Mouse (Mus musculus) myocyte (in vitro differentiated cells): ENCODE data around the gene Thbs3. TPM values are rescaled to one million over a fixed set of nuclear protein-coding genes. Genes with fewer than 3 reads are reported as not detected.

Experiments used
- H3K27me3 ChIP-seq: one replicate; pipeline ENCODE4 v1.6.1; 2011; ENCODE audit not compliant: control insufficient read depth, insufficient read depth, insufficient read length
- H3K36me3 ChIP-seq: one replicate; pipeline ENCODE4 v1.6.1; 2011; ENCODE audit not compliant: control insufficient read depth, insufficient read depth
- H3K4me2 ChIP-seq: one replicate; pipeline ENCODE4 v1.6.1; 2011; ENCODE audit warnings: low read depth, control low read depth
- H3K4me3 ChIP-seq: one replicate; pipeline ENCODE4 v1.5.1; 2011; ENCODE audit warnings: mild to moderate bottlenecking, control low read depth, moderate library complexity
- H3K79me2 ChIP-seq: one replicate; pipeline ENCODE4 v1.6.1; 2011; ENCODE audit not compliant: control insufficient read depth, insufficient read depth
- H3ac ChIP-seq: one replicate; pipeline ENCODE4 v1.6.1; 2011; ENCODE audit not compliant: control insufficient read depth, insufficient read length
- CEBPB ChIP-seq: IDR thresholded peaks from 2 replicates; pipeline ENCODE4 v1.6.1; 2011; ENCODE audit warnings: mild to moderate bottlenecking, moderate library complexity; ENCODE audit not compliant: poor library complexity, insufficient read depth, severe bottlenecking
- E2F4 ChIP-seq: IDR thresholded peaks from one replicate; pipeline ENCODE4 v1.6.1; 2011; ENCODE audit warnings: mild to moderate bottlenecking, control low read depth, moderate library complexity; ENCODE audit not compliant: insufficient read depth
- MAX ChIP-seq: IDR thresholded peaks from one replicate; pipeline ENCODE4 v1.6.1; 2011; ENCODE audit warnings: low read depth, mild to moderate bottlenecking, control low read depth
- MYOD1 ChIP-seq, 3 experiments: IDR thresholded peaks; one replicate each; pipeline ENCODE4 v1.6.1; 2011; ENCODE audit warnings: control low read depth in 2 of 3, low read depth in 2 of 3, mild to moderate bottlenecking in 2 of 3, moderate library complexity in 1 of 3; ENCODE audit not compliant: insufficient read length in 2 of 3, control insufficient read depth in 1 of 3
- MYOG ChIP-seq, 3 experiments: IDR thresholded peaks; one replicate each; pipeline ENCODE4 v1.6.1; 2011; ENCODE audit warnings: control low read depth in 2 of 3, low read depth in 2 of 3, mild to moderate bottlenecking in 2 of 3; ENCODE audit not compliant: insufficient read length in 2 of 3, control insufficient read depth in 1 of 3, insufficient read depth in 1 of 3
- POLR2A ChIP-seq: IDR thresholded peaks from one replicate; pipeline ENCODE4 v1.6.1; 2011; ENCODE audit warnings: low read depth, mild to moderate bottlenecking, control low read depth, moderate library complexity; ENCODE audit not compliant: insufficient read length
- POLR2AphosphoS2 ChIP-seq: IDR thresholded peaks from one replicate; pipeline ENCODE4 v1.6.1; 2011; ENCODE audit warnings: low read depth, control low read depth; ENCODE audit not compliant: insufficient read length
- REST ChIP-seq: IDR thresholded peaks from one replicate; pipeline ENCODE4 v1.6.1; 2011; ENCODE audit warnings: mild to moderate bottlenecking, control low read depth, moderate library complexity; ENCODE audit not compliant: insufficient read depth, insufficient read length
- SRF ChIP-seq: IDR thresholded peaks from one replicate; pipeline ENCODE4 v1.6.1; 2011; ENCODE audit warnings: low read depth; ENCODE audit not compliant: control insufficient read depth, insufficient read length
- TCF12 ChIP-seq: IDR thresholded peaks from one replicate; pipeline ENCODE4 v1.6.1; 2011; ENCODE audit warnings: mild to moderate bottlenecking, control low read depth; ENCODE audit not compliant: poor library complexity, insufficient read depth, severe bottlenecking
- TCF3 ChIP-seq: IDR thresholded peaks from one replicate; pipeline ENCODE4 v1.6.1; 2011; ENCODE audit warnings: low read depth, control low read depth; ENCODE audit not compliant: insufficient read length
- USF1 ChIP-seq: IDR thresholded peaks from one replicate; pipeline ENCODE4 v1.6.1; 2011; ENCODE audit warnings: low read depth, mild to moderate bottlenecking, control low read depth, moderate library complexity
- polyA plus RNA-seq: library from polyadenylated mRNA; unstranded; fragments of >200 nt; fragmentation: generic; extraction: Trizol; gene quantifications from one replicate; pipeline ENCODE4 v1.2.1, GENCODE M21; 2012; ENCODE audit warnings: missing spikeins

Thbs3 gene
- polyA plus RNA-seq, 1 experiment, result 5.9 TPM

GRCm38 (mm10) chr3:89247466-89247865, 32.5 kb downstream of the Thbs3 start:
- peaks cover 23% of the 10 kb centered on the region for H3K79me2 ChIP-seq
- peaks cover 16% of the 10 kb centered on the region for H3K36me3 ChIP-seq
- peak overlapping the region; percentile 90 for H3K4me3 ChIP-seq
- peak overlapping the region; percentile 44 for H3ac ChIP-seq
- peak overlapping the region; percentile 82 for H3K4me2 ChIP-seq
- no peaks in the 10 kb centered on the region for H3K27me3 ChIP-seq
- no peak for TF ChIP-seq E2F4
- TF ChIP-seq POLR2A, result peak; percentile 15

- H3K4me3 ChIP-seq, result no peak overlapping the region
- peak overlapping the region; percentile 68 for H3K4me2 ChIP-seq
- no peaks in the 10 kb centered on the region for H3K27me3 ChIP-seq
- peaks cover 16% of the 10 kb centered on the region for H3K36me3 ChIP-seq
- no peak for TF ChIP-seq SRF
- no peak for TF ChIP-seq TCF12
- no peak for TF ChIP-seq REST
- TF ChIP-seq POLR2A, result peak; percentile 52
- no peak for TF ChIP-seq MYOD1 (IDR thresholded peaks at IDR 0.05; ENCODE audit: control insufficient read depth in 1 of 3, insufficient read length in 2 of 3, low read depth in 2 of 3)
- no peak for TF ChIP-seq MAX
- no peak for TF ChIP-seq TCF3
- no peak for TF ChIP-seq E2F4
- no peak for TF ChIP-seq MYOG (IDR thresholded peaks at IDR 0.05; ENCODE audit: control insufficient read depth in 1 of 3, insufficient read depth in 1 of 3, insufficient read length in 2 of 3, low read depth in 2 of 3)
- TF ChIP-seq CEBPB, result no peak
- TF ChIP-seq POLR2AphosphoS2, result peak; percentile 87
- no peak for TF ChIP-seq USF1
- H3ac ChIP-seq, result no peak overlapping the region
- H3K79me2 ChIP-seq, result peaks cover 23% of the 10 kb centered on the region
Measured at GRCm38 (mm10) chr3:89250435-89251040, 35.6 kb downstream of the Thbs3 start.

GRCm38 (mm10) chr3:89251365-89251895, 36.5 kb downstream of the Thbs3 start:
- H3K27me3 ChIP-seq, result no peaks in the 10 kb centered on the region
- H3ac ChIP-seq, result no peak overlapping the region
- peaks cover 23% of the 10 kb centered on the region for H3K79me2 ChIP-seq
- H3K4me3 ChIP-seq, result no peak overlapping the region
- H3K4me2 ChIP-seq, result peak overlapping the region; percentile 68
- H3K36me3 ChIP-seq, result peaks cover 16% of the 10 kb centered on the region
- TF ChIP-seq MYOG (IDR thresholded peaks at IDR 0.05; ENCODE audit: control insufficient read depth in 1 of 3, insufficient read depth in 1 of 3, insufficient read length in 2 of 3, low read depth in 2 of 3) (no peak), POLR2AphosphoS2 (peak; percentile 47), MYOD1 (IDR thresholded peaks at IDR 0.05; ENCODE audit: control insufficient read depth in 1 of 3, insufficient read length in 2 of 3, low read depth in 2 of 3) (peak in 1 of 3 experiments; percentile 44)

- Histone ChIP-seq H3K36me3 (no peaks in the 10 kb centered on the region), H3K4me3 (no peak overlapping the region), H3K27me3 (no peaks in the 10 kb centered on the region), H3K79me2 (no peaks in the 10 kb centered on the region), H3ac (no peak overlapping the region), H3K4me2 (no peak overlapping the region)
- no peak for TF ChIP-seq MYOD1 (IDR thresholded peaks at IDR 0.05; ENCODE audit: control insufficient read depth in 1 of 3, insufficient read length in 2 of 3, low read depth in 2 of 3)
- TF ChIP-seq POLR2AphosphoS2, result no peak
- TF ChIP-seq USF1, result no peak
- TF ChIP-seq MAX, result no peak
- TF ChIP-seq MYOG (IDR thresholded peaks at IDR 0.05; ENCODE audit: control insufficient read depth in 1 of 3, insufficient read depth in 1 of 3, insufficient read length in 2 of 3, low read depth in 2 of 3), result no peak
- TF ChIP-seq CEBPB, result no peak
- TF ChIP-seq REST, result no peak
- TF ChIP-seq TCF3, result no peak
Measured at GRCm38 (mm10) chr3:89254994-89255393, 40.0 kb downstream of the Thbs3 start.

GRCm38 (mm10) chr3:89256177-89256576, 41.2 kb downstream of the Thbs3 start:
- Histone ChIP-seq H3K4me3 (no peak overlapping the region), H3K36me3 (no peaks in the 10 kb centered on the region), H3K4me2 (no peak overlapping the region), H3K27me3 (no peaks in the 10 kb centered on the region), H3ac (no peak overlapping the region), H3K79me2 (no peaks in the 10 kb centered on the region)
- TF ChIP-seq MYOG (IDR thresholded peaks at IDR 0.05; ENCODE audit: control insufficient read depth in 1 of 3, insufficient read depth in 1 of 3, insufficient read length in 2 of 3, low read depth in 2 of 3) (no peak), TCF3 (no peak), REST (no peak), SRF (no peak), CEBPB (no peak), MYOD1 (IDR thresholded peaks at IDR 0.05; ENCODE audit: control insufficient read depth in 1 of 3, insufficient read length in 2 of 3, low read depth in 2 of 3) (no peak), TCF12 (no peak)
